Mouse (Mus musculus) liver, embryonic 12.5 days (tissue): ENCODE results near the gene Calr4. TPM values are rescaled to one million over a fixed set of nuclear protein-coding genes. Genes with fewer than 3 reads are reported as not detected.

Experiments
- ATAC-seq: fragments of 200-750 bp; cut with Nextera tagmentation; 2 replicates; pipeline ENCODE4 v1.8.0; 2017; ENCODE audit warnings: moderate number of reproducible peaks, mild to moderate bottlenecking, moderate library complexity
- H3K27ac ChIP-seq: fragments of 300-500 bp; sonication (generic); 2 replicates; pipeline ENCODE4 v1.5.1; 2016; ENCODE audit warnings: mild to moderate bottlenecking
- H3K27me3 ChIP-seq: fragments of 300-500 bp; sonication (generic); replicated peaks from 2 replicates; pipeline ENCODE4 v1.6.1; 2016; ENCODE audit warnings: mild to moderate bottlenecking, moderate library complexity
- H3K36me3 ChIP-seq: fragments of 300-500 bp; sonication (generic); 2 replicates; pipeline ENCODE4 v1.6.1; 2016; ENCODE audit warnings: mild to moderate bottlenecking, moderate library complexity
- H3K4me1 ChIP-seq: fragments of 300-500 bp; sonication (generic); 2 replicates; pipeline ENCODE4 v1.6.1; 2016
- H3K4me2 ChIP-seq: fragments of 300-500 bp; sonication (generic); 2 replicates; pipeline ENCODE4 v1.6.1; 2016; ENCODE audit warnings: mild to moderate bottlenecking, moderate library complexity
- H3K4me3 ChIP-seq: fragments of 300-500 bp; sonication (generic); 2 replicates; pipeline ENCODE4 v1.5.1; 2016; ENCODE audit warnings: mild to moderate bottlenecking, moderate library complexity
- H3K9ac ChIP-seq: fragments of 300-500 bp; sonication (generic); 2 replicates; pipeline ENCODE4 v1.6.1; 2016; ENCODE audit warnings: mild to moderate bottlenecking, moderate library complexity
- H3K9me3 ChIP-seq: fragments of 300-500 bp; sonication (generic); replicated peaks from 2 replicates; pipeline ENCODE4 v1.6.1; 2016; ENCODE audit warnings: mild to moderate bottlenecking, moderate library complexity
- WGBS: fragments of 180-500 bp; shearing (Covaris S2); methylation state at CpG from one replicate; pipeline ENCODE4 v1.1.7; 2016; ENCODE audit not compliant: insufficient replicate concordance; 5-methylcytosine and 5-hydroxymethylcytosine counted together
- polyA plus RNA-seq: library from polyadenylated mRNA; unstranded; fragments of >200 nt; fragmentation: Nextera tagmentation; extraction: Ambion mirVana; gene quantifications from 2 replicates; pipeline ENCODE4 v1.2.1, GENCODE M21; 2016

The Calr4 gene
- polyA plus RNA-seq, 1 experiment from 2014 or later, result not detected

DNA sequence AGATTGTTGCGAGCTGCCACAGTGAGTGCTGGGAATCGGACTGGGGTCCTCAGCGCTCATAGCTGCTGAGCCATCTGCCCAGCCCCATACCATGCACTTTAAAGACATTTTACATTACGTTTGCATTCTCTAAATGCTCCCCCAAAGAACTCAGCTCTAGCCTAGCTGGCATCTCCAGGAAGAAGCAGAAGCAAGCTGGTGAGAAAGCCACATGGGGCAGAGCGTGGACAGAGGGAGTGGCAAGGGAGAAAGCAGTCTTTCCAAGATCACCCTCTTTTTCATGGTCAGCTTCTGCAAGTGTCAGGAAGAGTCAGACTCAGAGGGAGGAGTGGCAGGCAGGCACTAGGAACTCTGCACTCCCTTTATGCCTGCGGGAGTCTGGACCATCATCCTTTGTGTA, 22.5 kb downstream of the Calr4 start:
- no peak overlapping the region for H3K4me2 ChIP-seq
- no peak for ATAC-seq
- H3K4me3 ChIP-seq, result no peak overlapping the region
- 0 out of 2 replicates have a peak, but pooled peaks cover 3% of the 10 kb centered on the region for H3K9me3 ChIP-seq
- peaks cover 62% of the 10 kb centered on the region for H3K4me1 ChIP-seq
- H3K27me3 ChIP-seq, result no peaks in the 10 kb centered on the region
- H3K27ac ChIP-seq, result peak overlapping the region; percentile 86
- no peaks in the 10 kb centered on the region for H3K36me3 ChIP-seq
- no peak overlapping the region for H3K9ac ChIP-seq
- 88% methylated on average over 6 of the region's 6 CpGs for WGBS

DNA sequence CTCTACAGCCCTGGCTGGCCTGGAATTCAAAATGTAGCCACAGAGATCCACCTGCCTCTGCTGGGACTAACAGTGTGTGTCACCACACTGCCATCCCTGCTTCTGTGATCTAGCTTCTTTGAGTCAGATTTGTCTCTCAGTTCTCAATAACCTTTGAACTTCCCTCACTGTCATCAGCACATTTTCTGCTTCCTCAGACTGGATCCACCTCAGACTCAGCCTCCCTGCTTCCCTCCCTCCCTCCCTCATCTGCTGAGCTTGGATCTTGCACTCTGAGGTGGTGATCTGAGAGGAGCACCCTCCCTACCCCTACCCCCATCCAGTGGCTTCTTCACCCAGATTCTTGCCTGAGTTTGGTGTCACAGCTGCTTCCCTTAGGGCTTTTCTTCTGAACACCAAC, 23.4 kb downstream of the Calr4 start:
- no peak for ATAC-seq
- no peaks in the 10 kb centered on the region for H3K27me3 ChIP-seq
- H3K27ac ChIP-seq, result peak overlapping the region; percentile 86; the same call in 1 of the 2 replicates
- no peak overlapping the region for H3K4me2 ChIP-seq
- H3K9ac ChIP-seq, result no peak overlapping the region
- H3K4me3 ChIP-seq, result no peak overlapping the region
- H3K4me1 ChIP-seq, result peaks cover 57% of the 10 kb centered on the region
- no peaks in the 10 kb centered on the region for H3K36me3 ChIP-seq
- 0 out of 2 replicates have a peak, but pooled peaks cover 3% of the 10 kb centered on the region for H3K9me3 ChIP-seq

DNA sequence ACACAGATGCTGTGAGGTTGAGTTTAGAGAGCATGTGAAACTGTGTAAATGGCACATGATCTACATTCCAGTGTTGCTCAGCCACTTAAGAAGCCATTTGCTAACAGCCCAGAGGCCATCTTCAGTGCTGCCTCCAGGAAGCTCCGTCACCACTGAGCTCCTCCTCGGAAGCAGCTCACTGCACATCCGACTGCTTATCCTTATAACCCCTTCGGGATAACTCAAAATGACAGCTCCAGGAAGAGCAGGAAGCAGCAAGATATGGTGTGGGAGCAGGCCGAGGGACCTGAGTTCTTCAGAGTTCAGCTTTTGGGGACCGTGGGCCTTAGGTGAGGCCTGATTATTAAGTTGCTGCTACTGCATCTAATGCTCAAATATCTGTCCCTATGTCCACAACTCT, 27.8 kb downstream of the Calr4 start:
- H3K27me3 ChIP-seq, result no peaks in the 10 kb centered on the region
- no peak overlapping the region for H3K27ac ChIP-seq
- H3K4me2 ChIP-seq, result no peak overlapping the region
- H3K4me1 ChIP-seq, result peaks cover 17% of the 10 kb centered on the region
- no peaks in the 10 kb centered on the region for H3K9me3 ChIP-seq
- no peaks in the 10 kb centered on the region for H3K36me3 ChIP-seq
- ATAC-seq, result no peak
- no peak overlapping the region for H3K9ac ChIP-seq
- H3K4me3 ChIP-seq, result no peak overlapping the region
- WGBS, result 58% methylated on average over 6 of the region's 6 CpGs

DNA sequence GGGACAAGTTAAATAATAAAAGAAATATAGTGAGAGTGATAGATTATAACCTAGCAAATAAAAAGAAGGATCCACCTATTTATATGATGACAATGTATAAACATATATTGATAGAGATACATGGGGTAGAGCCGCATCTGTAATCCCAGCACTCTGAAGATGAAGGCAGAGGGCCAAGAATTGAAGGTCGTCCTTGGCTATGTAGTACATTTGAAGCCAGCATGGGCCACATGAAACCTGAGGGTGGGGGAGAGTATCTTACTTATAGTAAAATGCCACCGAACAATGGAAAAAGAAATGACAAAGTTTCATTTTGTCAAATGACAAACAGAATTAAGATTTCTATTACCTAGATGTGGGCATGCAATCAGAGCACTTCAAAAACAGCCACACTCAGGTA, 31.8 kb downstream of the Calr4 start:
- WGBS, result 70% methylated on average over 3 of the region's 3 CpGs
- H3K9ac ChIP-seq, result no peak overlapping the region
- H3K4me3 ChIP-seq, result no peak overlapping the region
- no peak for ATAC-seq
- H3K27ac ChIP-seq, result no peak overlapping the region
- no peaks in the 10 kb centered on the region for H3K36me3 ChIP-seq
- H3K27me3 ChIP-seq, result no peaks in the 10 kb centered on the region
- H3K4me2 ChIP-seq, result no peak overlapping the region
- H3K4me1 ChIP-seq, result 0 out of 2 replicates have a peak, but pooled peaks cover 7% of the 10 kb centered on the region
- no peaks in the 10 kb centered on the region for H3K9me3 ChIP-seq

DNA sequence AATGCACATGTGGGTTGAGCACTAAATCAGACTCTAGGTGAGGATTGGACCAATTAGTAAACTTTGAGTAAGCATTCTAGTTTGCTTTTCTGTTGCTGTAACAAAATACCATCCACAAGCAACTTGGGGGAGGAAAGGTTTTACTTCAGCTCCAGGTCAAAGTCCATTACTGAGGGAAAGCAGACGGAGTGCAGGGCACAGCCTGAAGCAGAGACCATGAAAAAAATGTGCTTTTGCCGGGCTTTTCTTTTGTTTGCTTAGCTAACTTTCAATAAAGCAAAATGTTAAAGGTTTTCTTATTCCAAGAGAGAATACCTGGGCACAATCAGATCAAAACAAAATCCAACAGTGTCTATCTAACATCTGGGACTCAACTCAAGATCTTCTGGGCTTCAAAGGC, 32.5 kb downstream of the Calr4 start:
- no peak for ATAC-seq
- H3K4me1 ChIP-seq, result 0 out of 2 replicates have a peak, but pooled peaks cover 7% of the 10 kb centered on the region
- no peak overlapping the region for H3K9ac ChIP-seq
- H3K4me2 ChIP-seq, result no peak overlapping the region
- H3K27me3 ChIP-seq, result no peaks in the 10 kb centered on the region
- 57% methylated on average over 2 of the region's 2 CpGs for WGBS
- no peak overlapping the region for H3K27ac ChIP-seq
- no peaks in the 10 kb centered on the region for H3K9me3 ChIP-seq
- no peaks in the 10 kb centered on the region for H3K36me3 ChIP-seq
- H3K4me3 ChIP-seq, result no peak overlapping the region

DNA sequence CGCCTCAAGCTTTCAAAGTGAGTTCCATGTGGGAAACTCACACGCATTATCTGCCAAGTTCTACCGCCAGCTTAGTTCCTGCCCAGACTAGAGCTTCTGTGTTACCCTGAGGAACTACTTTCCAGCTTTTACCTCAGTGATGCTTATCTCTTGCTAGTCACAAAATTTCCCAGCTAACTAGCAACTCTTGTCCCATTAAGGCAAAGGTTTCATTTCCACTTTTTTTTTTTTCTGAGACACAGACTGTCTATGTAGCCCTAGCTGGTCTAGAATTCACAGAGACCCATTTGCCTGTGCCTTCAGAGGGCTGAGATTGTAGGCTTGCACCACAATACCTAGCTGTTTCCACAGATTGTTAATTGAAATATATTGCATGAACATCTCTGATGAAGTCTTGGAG, 33.2 kb downstream of the Calr4 start:
- no peak overlapping the region for H3K9ac ChIP-seq
- H3K4me2 ChIP-seq, result no peak overlapping the region
- no peaks in the 10 kb centered on the region for H3K9me3 ChIP-seq
- no peak overlapping the region for H3K27ac ChIP-seq
- 57% methylated on average over 3 of the region's 3 CpGs for WGBS
- H3K27me3 ChIP-seq, result no peaks in the 10 kb centered on the region
- ATAC-seq, result no peak
- no peaks in the 10 kb centered on the region for H3K36me3 ChIP-seq
- no peak overlapping the region for H3K4me3 ChIP-seq
- 0 out of 2 replicates have a peak, but pooled peaks cover 6% of the 10 kb centered on the region for H3K4me1 ChIP-seq

DNA sequence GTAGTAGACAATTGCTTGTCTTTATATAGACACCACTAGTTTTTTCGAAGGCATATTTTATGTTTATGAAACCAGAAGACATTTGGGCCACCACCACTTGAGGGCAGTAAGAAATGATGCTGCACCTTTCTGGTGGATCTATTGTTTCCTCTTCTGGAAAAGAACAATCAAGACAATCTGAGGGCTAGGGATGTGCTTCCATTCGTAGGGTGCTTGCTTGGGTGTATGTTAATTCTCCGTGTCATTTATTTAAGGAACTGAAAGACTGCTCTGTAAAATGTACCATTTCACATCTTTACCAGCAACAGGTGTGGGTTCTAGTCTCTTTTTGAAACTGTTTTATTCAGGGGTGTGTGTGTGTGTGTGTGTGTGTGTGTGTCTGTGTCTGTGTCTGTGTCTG, 34.6 kb downstream of the Calr4 start:
- no peak overlapping the region for H3K9ac ChIP-seq
- no peaks in the 10 kb centered on the region for H3K9me3 ChIP-seq
- WGBS, result 65% methylated on average over 3 of the region's 3 CpGs
- no peak for ATAC-seq
- H3K27me3 ChIP-seq, result no peaks in the 10 kb centered on the region
- no peak overlapping the region for H3K4me2 ChIP-seq
- H3K27ac ChIP-seq, result no peak overlapping the region
- no peaks in the 10 kb centered on the region for H3K36me3 ChIP-seq
- H3K4me3 ChIP-seq, result no peak overlapping the region
- H3K4me1 ChIP-seq, result no peaks in the 10 kb centered on the region

DNA sequence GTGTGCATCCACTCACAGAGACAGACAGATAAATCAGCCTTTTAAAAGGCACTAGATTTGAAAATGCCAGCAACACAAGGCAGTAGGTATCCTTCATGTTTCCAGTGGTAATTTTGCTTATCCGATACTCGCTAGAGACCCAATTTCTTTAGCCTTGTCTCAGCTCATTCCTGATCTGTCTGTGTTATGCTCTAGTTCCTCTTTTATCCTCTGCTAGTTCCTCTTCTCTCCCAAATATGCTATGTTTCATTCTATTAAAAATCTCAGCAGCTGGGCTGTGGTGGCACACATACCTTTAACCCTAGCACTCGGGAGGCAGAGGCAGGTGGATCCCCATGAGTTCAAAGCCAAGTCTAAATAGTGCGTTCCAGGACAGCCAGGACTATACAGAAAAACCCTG, 37.5 kb downstream of the Calr4 start:
- no peaks in the 10 kb centered on the region for H3K9me3 ChIP-seq
- no peak for ATAC-seq
- H3K9ac ChIP-seq, result no peak overlapping the region
- H3K27ac ChIP-seq, result no peak overlapping the region
- H3K4me2 ChIP-seq, result no peak overlapping the region
- H3K4me1 ChIP-seq, result no peaks in the 10 kb centered on the region
- H3K27me3 ChIP-seq, result no peaks in the 10 kb centered on the region
- no peaks in the 10 kb centered on the region for H3K36me3 ChIP-seq
- 66% methylated on average over 4 of the region's 4 CpGs for WGBS
- no peak overlapping the region for H3K4me3 ChIP-seq

DNA sequence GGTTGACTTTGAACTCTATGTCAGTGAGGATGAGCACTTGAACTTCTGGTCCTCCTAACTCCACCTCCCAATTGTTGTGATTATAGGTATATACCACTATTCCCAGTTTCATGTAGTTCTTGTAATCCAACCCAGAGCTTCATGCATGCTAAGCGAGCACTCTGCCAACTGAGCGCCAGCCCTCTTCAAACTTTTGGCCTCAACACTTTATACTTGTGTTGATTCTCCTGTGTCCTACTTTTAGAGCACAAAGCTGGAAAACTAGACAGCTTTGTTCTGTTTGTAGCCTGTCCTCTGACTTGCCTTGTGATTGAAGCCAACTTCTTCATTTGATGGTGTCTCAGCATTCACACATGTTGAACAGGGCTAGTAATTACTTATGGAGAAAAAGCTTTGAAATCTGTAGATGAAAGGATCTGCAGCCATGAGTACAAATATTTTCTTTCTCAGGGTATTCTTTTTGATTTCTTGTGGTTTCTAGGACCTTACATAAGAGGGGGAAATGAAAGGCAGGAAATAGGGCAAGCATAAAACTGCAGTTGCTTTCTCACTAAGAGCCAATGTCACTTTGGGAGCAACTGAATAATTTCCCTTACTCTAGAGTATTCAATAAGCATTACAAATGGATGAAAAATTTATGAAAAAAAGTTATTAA, 39.4 kb downstream of the Calr4 start:
- Histone ChIP-seq H3K9me3 (no peaks in the 10 kb centered on the region), H3K27ac (no peak overlapping the region), H3K36me3 (no peaks in the 10 kb centered on the region), H3K4me1 (no peaks in the 10 kb centered on the region), H3K9ac (no peak overlapping the region), H3K4me2 (no peak overlapping the region), H3K27me3 (no peaks in the 10 kb centered on the region), H3K4me3 (no peak overlapping the region)
- ATAC-seq, result no peak
- WGBS, result 88% methylated on average over 2 of the region's 2 CpGs

DNA sequence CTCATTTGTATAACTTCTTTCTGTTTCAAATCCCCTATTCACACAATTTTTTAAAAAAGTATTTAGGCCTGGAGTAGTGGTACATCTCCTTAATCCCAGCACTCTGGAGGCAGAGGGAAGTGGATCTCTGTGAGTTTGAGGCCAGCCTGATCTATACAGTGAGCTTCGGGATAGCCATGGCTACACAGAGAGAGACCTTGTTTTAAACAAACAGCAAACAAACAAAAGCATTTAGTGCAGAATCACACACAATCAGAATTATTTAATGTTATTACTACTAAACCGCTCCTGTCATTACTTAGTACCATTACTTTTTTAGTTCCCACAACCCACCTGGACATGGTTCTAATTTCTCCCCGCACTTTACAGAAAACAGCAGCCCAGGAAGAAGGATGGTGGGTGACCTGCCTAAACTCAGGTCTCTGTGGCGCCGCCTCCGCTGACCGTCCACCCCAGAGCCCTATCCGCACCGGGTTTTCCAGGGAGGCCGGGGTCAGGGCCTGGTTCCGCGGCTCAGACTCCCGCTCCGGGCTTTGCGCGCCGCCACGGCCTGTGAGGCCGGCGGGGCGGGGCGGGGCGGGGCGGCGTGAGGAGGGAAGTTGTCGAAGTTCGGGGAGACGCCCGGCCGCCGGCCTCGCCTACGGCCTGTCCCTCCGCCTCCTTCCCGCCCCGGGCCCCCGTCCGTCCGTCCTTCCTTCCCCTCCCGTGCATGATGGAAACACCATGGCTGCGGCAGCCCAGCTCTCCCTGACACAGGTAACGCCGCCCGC, 45.6 kb downstream of the Calr4 start, which contains the start of gene Eps15:
Gene Eps15 (plus strand): TSS at position 580 of the 770 bp plus-strand sequence.
- H3K9me3 ChIP-seq, result no peaks in the 10 kb centered on the region
- peak; percentile 94 for ATAC-seq
- H3K27ac ChIP-seq, result peak within 1 kb of the TSS; percentile 95
- H3K36me3 ChIP-seq, result 0 out of 2 replicates have a peak, but pooled peaks cover 3% of the 10 kb centered on the region
- peaks cover 39% of the 10 kb centered on the region for H3K4me1 ChIP-seq
- H3K4me2 ChIP-seq, result peak within 1 kb of the TSS; percentile 90
- 3% methylated on average over 43 of the region's 44 CpGs for WGBS
- peak within 1 kb of the TSS; percentile 98 for H3K9ac ChIP-seq
- no peaks in the 10 kb centered on the region for H3K27me3 ChIP-seq
- H3K4me3 ChIP-seq, result peak within 1 kb of the TSS; percentile 96

DNA sequence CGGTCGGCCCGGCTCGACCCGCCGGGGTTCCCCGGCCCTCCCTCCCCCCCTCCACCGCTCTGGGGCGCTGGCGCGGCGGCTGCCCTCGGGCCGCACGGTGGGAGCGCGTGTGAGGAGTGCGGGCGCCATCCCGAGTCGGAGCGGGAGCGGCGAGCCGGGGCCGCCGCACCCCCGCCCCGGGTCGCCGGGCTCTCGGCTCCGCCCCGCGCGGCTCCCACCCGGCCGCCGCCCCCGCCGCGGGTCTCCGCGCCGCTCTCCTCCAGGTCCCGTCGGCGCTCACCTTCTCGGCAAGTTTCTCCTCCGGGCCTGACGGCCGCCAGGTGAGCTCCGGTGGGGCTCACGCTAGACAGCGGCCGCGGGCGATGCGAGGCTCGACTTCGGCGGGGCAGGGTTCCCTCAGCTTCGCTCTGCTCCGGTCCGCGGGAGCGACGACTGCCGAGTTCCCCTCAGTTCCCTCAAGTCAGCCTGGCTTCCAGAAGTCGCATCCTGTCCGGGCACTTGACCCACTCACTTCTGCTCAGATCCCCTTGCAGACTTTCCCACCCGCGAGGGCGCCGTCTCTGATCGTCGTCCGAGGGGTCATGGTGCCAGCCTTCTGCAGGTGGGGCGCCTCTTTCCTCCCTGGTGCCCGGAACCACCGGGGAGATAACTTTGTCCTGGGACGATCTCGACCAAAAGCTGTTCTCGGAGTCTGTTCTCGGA, 46.3 kb downstream of the Calr4 start:
- Histone ChIP-seq H3K27me3 (no peaks in the 10 kb centered on the region), H3K9ac (peak overlapping the region; percentile 98), H3K36me3 (0 out of 2 replicates have a peak, but pooled peaks cover 3% of the 10 kb centered on the region), H3K4me1 (peaks cover 45% of the 10 kb centered on the region), H3K9me3 (no peaks in the 10 kb centered on the region), H3K27ac (peak overlapping the region; percentile 95), H3K4me2 (peak overlapping the region; percentile 90), H3K4me3 (peak overlapping the region; percentile 96)
- WGBS, result under 1% methylated on average over 84 of the region's 85 CpGs
- ATAC-seq, result peak; percentile 77

DNA sequence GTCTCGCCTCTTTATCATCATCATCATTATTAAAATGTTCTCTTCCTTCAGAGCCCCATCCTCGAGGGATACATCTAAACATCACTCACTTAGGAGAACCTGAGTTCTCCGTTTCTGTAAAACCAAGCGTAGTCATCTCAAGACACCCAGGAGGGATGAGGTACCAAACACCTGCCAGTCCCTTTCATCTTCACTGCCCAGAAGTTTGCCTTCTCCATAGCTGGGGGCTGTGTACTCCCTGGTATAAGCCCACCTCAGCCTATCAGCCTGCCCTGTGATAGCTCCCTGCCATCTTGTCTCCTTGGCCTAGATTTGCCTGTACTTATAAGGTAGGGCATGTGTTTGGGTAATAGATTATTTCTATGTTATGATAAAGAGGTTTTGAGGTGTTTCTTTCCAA, 46.9 kb downstream of the Calr4 start:
- peak overlapping the region; percentile 98 for H3K9ac ChIP-seq

More for the DNA sequence above, 46.9 kb downstream of the Calr4 start:
- Histone ChIP-seq H3K27me3 (no peaks in the 10 kb centered on the region), H3K27ac (peak overlapping the region; percentile 95), H3K36me3 (0 out of 2 replicates have a peak, but pooled peaks cover 3% of the 10 kb centered on the region), H3K4me3 (peak overlapping the region; percentile 96), H3K4me2 (peak overlapping the region; percentile 90), H3K4me1 (peaks cover 46% of the 10 kb centered on the region), H3K9me3 (no peaks in the 10 kb centered on the region)
- no peak for ATAC-seq
- WGBS, result 11% methylated on average over 4 of the region's 4 CpGs
